Mouse (Mus musculus) embryonic facial prominence, embryonic 10.5 days (tissue): Measurements from ENCODE around the gene Sprtn. TPM values are rescaled to one million over a fixed set of nuclear protein-coding genes. Genes with fewer than 3 reads are reported as not detected.

Source experiments
- DNase-seq: peaks from one replicate; pipeline ENCODE4 v3.0.0-alpha.2; 2017; ENCODE audit warnings: low spot score
- H3K27ac ChIP-seq: fragments of 300-500 bp; sonication (generic); replicated peaks from 2 replicates; pipeline ENCODE4 v1.5.1; 2016; ENCODE audit warnings: mild to moderate bottlenecking
- H3K27me3 ChIP-seq: fragments of 300-500 bp; sonication (generic); replicated peaks from 2 replicates; pipeline ENCODE4 v1.6.1; 2016; ENCODE audit warnings: low read depth, mild to moderate bottlenecking; ENCODE audit not compliant: poor library complexity, severe bottlenecking
- H3K36me3 ChIP-seq: fragments of 300-500 bp; sonication (generic); replicated peaks from 2 replicates; pipeline ENCODE4 v1.6.1; 2016; ENCODE audit warnings: mild to moderate bottlenecking, moderate library complexity
- H3K4me1 ChIP-seq: fragments of 300-500 bp; sonication (generic); 2 replicates; pipeline ENCODE4 v1.6.1; 2016
- H3K4me3 ChIP-seq: fragments of 300-500 bp; sonication (generic); 2 replicates; pipeline ENCODE4 v1.5.1; 2016; ENCODE audit warnings: mild to moderate bottlenecking, moderate library complexity
- H3K9me3 ChIP-seq: fragments of 300-500 bp; sonication (generic); 2 replicates; pipeline ENCODE4 v1.6.1; 2016; ENCODE audit warnings: mild to moderate bottlenecking
- WGBS: fragments of 180-500 bp; shearing (Covaris S2); methylation state at CpG from one replicate; pipeline ENCODE4 v1.1.7; 2016; 5-methylcytosine and 5-hydroxymethylcytosine counted together
- polyA plus RNA-seq: library from polyadenylated mRNA; unstranded; fragments of >200 nt; fragmentation: Nextera tagmentation; extraction: Ambion mirVana; gene quantifications from 2 replicates; pipeline ENCODE4 v1.2.1, GENCODE M21; 2016

The Sprtn gene
- polyA plus RNA-seq, result 9.5 and 10.3 TPM in 2 replicates

DNA sequence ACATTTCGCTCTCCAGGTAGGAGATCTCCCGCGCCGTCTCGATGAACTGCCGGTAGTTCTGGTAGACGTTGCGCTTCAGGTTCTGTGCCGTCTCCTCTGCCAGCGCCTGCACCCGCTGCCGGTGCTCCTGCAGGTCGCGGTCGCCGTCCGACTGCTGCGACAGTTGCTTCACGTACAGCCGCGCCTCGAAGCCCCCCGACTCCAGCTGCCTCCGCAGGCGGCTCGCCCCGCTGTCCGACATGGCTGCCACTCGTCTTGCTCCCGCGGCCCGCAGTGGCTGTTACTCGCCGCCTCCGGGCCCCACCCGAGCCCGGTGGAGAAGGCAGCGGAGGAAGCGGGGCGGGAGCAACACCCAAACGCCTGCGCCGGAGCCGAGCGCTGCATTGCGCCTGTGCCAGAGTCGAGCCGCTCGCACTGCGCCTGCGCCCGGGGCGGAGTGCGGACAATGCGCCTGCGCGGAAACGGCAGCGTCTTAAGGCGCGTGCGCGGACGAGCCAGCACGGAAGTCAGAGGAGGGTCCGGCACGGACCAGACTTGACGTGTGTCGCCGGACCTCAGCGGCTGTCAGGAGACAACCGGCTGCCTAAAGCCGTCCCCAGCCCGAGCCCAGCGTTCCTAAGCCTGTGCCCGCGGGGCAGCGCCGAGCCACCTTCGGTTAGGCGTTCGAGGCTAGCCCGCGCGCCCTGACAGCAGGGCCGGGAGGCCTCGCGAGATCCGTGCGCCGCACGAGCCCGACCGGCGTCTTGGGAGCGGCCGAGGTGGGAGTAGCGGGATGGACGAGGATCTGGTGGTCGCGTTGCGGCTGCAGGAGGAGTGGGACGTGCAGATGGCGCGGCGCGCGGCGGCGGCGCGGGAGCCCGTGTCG lies at the start of gene Sprtn, which contains the start of gene Exoc8:
Sprtn (plus strand) TSS at position 501 of the 865 bp plus-strand sequence.
Exoc8 (minus strand) TSS at position 320 of the 865 bp plus-strand sequence.
- H3K4me1 ChIP-seq, result peaks cover 39% of the 10 kb centered on the region
- peak within 1 kb of the TSS; percentile 86 for H3K27ac ChIP-seq
- DNase-seq, result peak; percentile 98
- peak within 1 kb of the TSS; percentile 98 for H3K4me3 ChIP-seq
- no peaks in the 10 kb centered on the region for H3K9me3 ChIP-seq
- H3K36me3 ChIP-seq, result peaks cover 57% of the 10 kb centered on the region
- H3K27me3 ChIP-seq, result no peaks in the 10 kb centered on the region
- WGBS, result under 1% methylated on average over 114 of the region's 114 CpGs

DNA sequence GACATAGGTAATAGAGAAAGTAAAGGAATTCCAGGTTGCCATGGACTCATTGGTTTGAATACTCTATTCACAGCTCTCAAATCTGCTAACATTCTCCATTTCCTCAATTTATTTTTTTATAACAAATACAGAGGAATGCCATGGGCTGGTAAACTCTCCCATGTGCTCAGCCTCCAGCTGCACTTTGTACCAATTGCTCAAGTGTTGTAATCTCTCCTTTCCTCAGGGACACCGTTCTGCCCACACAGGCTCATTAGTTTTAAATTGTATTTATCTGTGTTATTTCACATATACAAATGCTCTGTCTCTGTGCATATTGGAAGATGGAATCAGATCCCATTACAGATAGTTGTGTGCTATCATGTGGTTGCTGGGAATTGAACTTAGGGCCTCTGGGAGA lies 44.2 kb upstream of the Sprtn start:
- H3K36me3 ChIP-seq, result peaks cover 63% of the 10 kb centered on the region
- H3K4me3 ChIP-seq, result no peak overlapping the region
- WGBS, result 92% methylated on average over 1 of the region's 1 CpGs
- no peaks in the 10 kb centered on the region for H3K27me3 ChIP-seq
- H3K27ac ChIP-seq, result no peak overlapping the region
- no peaks in the 10 kb centered on the region for H3K4me1 ChIP-seq
- H3K9me3 ChIP-seq, result peaks cover 24% of the 10 kb centered on the region
- DNase-seq, result no peak

DNA sequence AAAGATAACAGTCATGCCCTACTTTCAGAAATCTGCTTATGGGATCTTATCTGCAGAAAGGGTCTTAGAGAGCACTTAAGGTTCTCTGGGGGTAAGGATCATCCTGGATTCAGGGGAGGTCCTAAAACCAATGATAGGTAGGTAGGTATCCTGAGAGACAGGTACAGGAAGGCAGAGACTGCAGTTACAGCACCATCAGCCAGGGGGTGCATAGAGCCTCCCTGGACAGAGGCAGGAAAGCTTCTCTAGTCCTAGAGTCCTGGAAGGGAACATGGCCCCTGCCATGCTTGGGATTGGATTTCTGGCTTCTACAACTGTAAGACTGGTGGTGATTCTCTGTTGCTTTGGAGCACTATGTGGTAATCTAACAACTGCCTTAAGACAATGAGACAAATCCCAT lies 38.2 kb upstream of the Sprtn start:
- peaks cover 11% of the 10 kb centered on the region; the same call in 1 of the 2 replicates for H3K9me3 ChIP-seq
- no peak for DNase-seq
- H3K4me1 ChIP-seq, result peaks cover 17% of the 10 kb centered on the region
- H3K27me3 ChIP-seq, result no peaks in the 10 kb centered on the region
- peaks cover 70% of the 10 kb centered on the region for H3K36me3 ChIP-seq
- H3K4me3 ChIP-seq, result no peak overlapping the region
- H3K27ac ChIP-seq, result no peak overlapping the region

DNA sequence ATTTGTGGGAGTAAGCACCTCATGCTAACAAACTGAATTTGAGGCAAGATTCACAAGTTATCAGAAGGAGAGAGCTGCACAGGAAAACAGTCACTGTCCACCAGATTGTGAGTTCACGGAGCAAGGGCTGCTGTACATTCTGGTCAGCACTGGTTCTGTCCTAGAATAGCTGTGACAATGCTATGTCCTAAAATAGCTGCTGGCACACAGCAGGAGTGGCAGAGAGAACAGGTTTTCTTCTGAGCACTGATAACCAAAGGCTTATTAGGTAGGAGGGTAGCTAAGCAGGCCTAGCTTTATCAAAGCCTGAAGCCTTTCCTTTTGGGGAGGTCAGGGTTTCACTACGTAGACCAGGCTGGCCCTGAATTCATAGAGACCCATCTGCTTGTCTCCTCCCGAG lies 37.5 kb upstream of the Sprtn start:
- H3K4me3 ChIP-seq, result no peak overlapping the region
- H3K36me3 ChIP-seq, result peaks cover 64% of the 10 kb centered on the region
- no peak overlapping the region for H3K27ac ChIP-seq
- 95% methylated on average over 3 of the region's 3 CpGs for WGBS
- peaks cover 17% of the 10 kb centered on the region for H3K4me1 ChIP-seq
- no peaks in the 10 kb centered on the region for H3K27me3 ChIP-seq
- no peak for DNase-seq
- H3K9me3 ChIP-seq, result peaks cover 10% of the 10 kb centered on the region; the same call in 1 of the 2 replicates

DNA sequence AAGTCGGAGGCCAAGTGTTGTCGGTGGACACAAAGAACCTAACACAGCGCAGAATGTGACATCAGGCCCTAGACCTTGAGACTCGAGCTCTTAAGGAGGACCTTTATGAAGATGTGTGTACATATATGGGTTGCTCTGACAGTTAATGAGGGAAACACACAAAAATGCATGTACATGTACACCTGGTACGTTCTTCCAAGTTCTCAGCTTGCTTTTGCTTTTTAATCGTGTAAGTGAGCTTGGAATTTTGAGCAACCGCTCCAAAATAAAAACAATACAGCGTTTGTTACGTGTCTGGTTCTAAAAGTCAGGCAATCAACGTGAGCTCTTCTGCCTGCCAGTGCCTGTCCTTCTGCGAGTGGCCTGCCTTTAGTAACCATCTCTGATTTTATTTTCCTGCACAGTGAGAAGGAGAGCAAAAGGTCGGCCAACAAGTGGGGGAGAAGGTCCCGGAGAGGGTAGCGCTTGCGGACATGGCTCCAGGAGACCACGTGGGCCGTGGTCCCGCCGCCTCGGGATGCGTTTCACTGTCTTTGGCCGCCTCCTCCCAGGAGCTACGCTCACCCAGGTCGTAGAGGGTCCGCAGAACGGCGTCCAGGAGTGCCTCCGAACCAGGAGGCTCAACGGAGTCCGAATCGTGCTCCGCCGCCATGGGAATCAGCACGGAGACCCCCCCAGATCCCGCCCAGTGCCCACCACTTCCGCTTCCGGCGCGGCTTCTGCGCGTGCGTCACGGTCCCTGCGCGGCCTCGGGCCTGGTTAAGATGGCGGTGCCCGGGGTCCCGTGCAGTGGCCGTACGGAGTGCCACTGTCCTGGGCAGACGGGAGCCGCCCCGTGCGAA lies 35.1 kb upstream of the Sprtn start, which contains the start of the genes Gnpat and 2810004N23Rik:
Gnpat (plus strand) TSS at position 713 of the 842 bp plus-strand sequence.
2810004N23Rik (minus strand) TSS at position 800 of the 842 bp plus-strand sequence.
- Histone ChIP-seq H3K4me1 (peaks cover 17% of the 10 kb centered on the region), H3K9me3 (no peaks in the 10 kb centered on the region), H3K4me3 (peak within 1 kb of the TSS; percentile 91), H3K36me3 (peaks cover 59% of the 10 kb centered on the region), H3K27ac (peak within 1 kb of the TSS; percentile 98), H3K27me3 (no peaks in the 10 kb centered on the region)
- 2% methylated on average over 55 of the region's 55 CpGs for whole genome bisulfite sequencing
- DNase-seq, result peak; percentile 97

DNA sequence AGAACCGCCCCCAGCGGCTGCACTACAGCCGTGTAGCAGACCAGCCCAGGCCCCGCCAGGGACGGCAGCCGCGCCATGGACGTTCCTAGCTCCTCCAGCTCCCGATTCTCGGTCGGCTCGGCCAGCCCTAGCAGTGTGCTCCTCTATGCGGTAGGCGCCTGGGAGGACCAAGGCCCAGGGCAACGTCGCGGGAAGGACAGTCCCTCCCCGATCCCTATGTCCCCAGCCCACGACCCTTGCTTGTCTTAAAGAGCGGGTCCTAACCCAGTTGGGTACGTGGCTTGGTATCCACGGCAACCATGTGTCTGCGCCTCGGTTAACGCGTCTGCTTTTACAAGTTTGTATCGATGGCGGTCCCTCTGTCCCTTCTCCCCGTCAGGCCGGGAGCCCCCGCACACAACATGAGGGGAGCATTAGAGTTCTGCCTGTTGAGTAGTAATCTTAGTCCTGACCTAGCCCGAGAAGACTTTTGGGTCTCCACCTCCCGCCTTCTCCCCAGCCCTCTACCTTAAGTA lies 34.5 kb upstream of the Sprtn start:
- under 1% methylated on average over 33 of the region's 33 CpGs for WGBS
- Histone ChIP-seq H3K27ac (peak overlapping the region; percentile 98), H3K4me3 (peak overlapping the region; percentile 91), H3K27me3 (no peaks in the 10 kb centered on the region), H3K9me3 (no peaks in the 10 kb centered on the region), H3K36me3 (peaks cover 52% of the 10 kb centered on the region), H3K4me1 (peaks cover 17% of the 10 kb centered on the region)
- no peak for DNase-seq

DNA sequence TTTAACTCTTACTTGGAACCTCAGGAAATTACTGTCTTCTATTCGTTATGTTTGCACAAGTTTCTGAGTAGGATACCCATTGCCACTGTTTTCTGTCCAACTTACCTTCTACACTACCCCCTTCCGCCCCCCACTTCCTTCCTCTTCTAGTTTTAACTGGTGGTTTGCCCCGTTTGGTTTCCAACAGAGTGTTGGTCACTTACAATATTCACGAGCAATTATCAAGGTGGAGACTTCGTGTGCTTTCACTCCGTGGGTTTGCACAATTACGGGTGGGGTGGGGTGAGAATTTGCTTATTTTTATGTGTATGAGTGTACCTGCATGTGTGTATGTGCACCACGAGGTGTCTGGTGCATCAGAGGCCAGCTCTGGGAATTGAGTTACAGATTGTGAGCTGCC lies 34.0 kb upstream of the Sprtn start:
- WGBS, result 20% methylated on average over 8 of the region's 8 CpGs
- no peaks in the 10 kb centered on the region for H3K9me3 ChIP-seq
- DNase-seq, result peak; percentile 19
- H3K36me3 ChIP-seq, result peaks cover 51% of the 10 kb centered on the region
- peak overlapping the region; percentile 98 for H3K27ac ChIP-seq
- peaks cover 17% of the 10 kb centered on the region for H3K4me1 ChIP-seq
- H3K4me3 ChIP-seq, result peak overlapping the region; percentile 91
- no peaks in the 10 kb centered on the region for H3K27me3 ChIP-seq

DNA sequence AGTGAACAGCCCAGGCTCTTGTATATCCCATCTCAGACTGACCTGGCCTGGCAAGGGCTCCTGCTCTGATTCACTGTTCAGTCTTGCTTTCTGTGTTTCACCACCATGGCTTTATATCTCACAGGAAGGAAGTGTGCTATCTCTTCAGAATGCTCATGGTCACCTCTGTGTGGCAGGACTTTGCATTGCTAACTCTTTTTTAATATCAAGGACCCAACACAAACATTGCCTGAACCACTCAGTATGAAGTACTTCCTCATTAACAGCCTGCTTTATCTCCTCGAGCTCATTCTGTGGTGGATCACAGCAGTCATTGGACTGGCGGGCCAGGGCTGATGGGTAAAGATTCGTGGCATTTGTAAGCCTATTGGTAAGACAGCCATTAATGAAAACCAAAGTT lies 31.0 kb upstream of the Sprtn start:
- 88% methylated on average over 3 of the region's 3 CpGs for WGBS
- peaks cover 40% of the 10 kb centered on the region for H3K36me3 ChIP-seq
- no peak overlapping the region for H3K27ac ChIP-seq
- H3K9me3 ChIP-seq, result no peaks in the 10 kb centered on the region
- no peaks in the 10 kb centered on the region for H3K27me3 ChIP-seq
- H3K4me3 ChIP-seq, result no peak overlapping the region
- H3K4me1 ChIP-seq, result peaks cover 13% of the 10 kb centered on the region
- DNase-seq, result no peak

DNA sequence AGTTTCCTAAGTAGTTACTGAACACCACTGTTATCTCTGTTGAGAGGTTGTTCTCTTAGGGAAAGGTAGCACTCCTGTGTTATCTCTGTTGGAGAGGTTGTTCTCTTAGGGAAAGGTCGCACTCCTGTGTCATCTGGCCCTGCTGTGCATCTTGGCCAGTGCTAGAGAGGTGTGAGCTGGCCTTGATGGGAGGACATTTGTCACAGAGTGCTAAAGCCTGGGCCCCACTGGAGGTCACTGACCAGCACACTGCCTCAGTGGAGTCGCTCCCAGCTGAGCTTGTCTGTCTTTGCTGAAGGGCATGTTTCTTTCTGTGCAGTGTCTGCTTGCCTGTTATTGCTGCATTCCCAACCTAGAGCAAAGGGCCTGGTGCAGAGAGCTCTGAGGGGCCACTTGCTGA lies 30.6 kb upstream of the Sprtn start:
- Histone ChIP-seq H3K4me1 (peaks cover 8% of the 10 kb centered on the region), H3K9me3 (no peaks in the 10 kb centered on the region), H3K4me3 (no peak overlapping the region), H3K36me3 (peaks cover 44% of the 10 kb centered on the region), H3K27ac (no peak overlapping the region), H3K27me3 (no peaks in the 10 kb centered on the region)
- no peak for DNase-seq
- 83% methylated on average over 2 of the region's 2 CpGs for WGBS

DNA sequence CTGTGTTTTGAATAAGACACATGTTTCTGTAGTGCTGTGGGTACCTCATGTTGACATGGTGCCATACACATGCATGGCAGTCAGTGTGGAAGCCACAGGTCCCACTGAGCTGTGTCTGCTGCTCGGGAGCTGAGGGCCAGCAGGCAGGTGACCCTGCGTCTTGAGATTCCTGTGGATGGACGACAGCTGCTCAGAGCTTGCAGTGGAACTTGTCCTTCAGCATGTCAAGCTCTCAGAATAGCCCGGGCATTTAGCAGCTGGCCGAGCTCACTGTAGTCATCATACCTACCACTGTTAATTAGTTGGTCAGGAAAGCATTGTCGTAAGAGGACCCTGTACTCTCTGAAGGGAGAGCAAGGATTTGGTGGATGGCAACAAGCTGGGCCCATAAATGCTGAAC lies 28.0 kb upstream of the Sprtn start:
- 90% methylated on average over 6 of the region's 6 CpGs for WGBS
- Histone ChIP-seq H3K36me3 (peaks cover 70% of the 10 kb centered on the region), H3K4me1 (no peaks in the 10 kb centered on the region), H3K27me3 (no peaks in the 10 kb centered on the region), H3K9me3 (no peaks in the 10 kb centered on the region), H3K4me3 (no peak overlapping the region), H3K27ac (no peak overlapping the region)
- no peak for DNase-seq

DNA sequence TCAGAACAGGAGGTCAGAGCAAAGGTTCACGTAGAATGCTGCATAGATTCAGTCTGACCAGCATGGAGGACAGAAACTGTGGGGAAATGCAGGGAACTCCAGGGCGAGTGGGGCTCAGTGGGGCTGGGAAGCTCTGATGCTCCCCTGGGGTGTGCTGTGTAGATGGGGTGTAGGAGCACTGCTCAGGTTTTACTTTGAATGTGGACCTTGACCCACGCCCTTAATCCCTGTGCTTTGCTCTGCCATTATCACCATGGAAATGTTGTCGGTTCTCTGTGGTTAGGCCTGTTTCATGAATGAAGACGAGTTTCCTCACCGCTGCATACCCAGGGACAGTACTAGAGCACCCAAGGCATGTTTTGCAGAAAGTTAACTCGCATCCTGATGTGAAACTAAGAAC lies 26.2 kb upstream of the Sprtn start:
- Histone ChIP-seq H3K4me3 (no peak overlapping the region), H3K27me3 (no peaks in the 10 kb centered on the region), H3K27ac (no peak overlapping the region), H3K9me3 (no peaks in the 10 kb centered on the region), H3K36me3 (peaks cover 77% of the 10 kb centered on the region), H3K4me1 (no peaks in the 10 kb centered on the region)
- 93% methylated on average over 7 of the region's 7 CpGs for WGBS
- no peak for DNase-seq

DNA sequence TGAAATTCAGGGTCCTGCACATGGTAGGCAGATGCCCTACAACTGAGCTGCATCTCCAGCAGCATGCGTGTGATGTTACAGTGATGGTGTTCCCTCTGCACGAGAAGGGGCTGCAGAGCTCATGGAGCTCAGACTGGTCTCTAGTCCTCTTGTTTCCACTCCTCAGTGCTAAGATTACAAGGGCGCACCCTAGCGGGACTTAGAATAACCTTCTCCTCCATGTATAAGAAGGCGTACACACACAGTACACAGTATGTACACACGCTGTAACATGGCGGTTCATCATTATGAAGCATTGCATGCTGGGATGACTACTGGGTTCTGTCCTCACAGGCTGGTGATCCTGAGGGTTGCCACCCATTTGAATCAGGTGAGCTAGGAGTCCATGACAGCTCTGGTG lies 25.6 kb upstream of the Sprtn start:
- WGBS, result 94% methylated on average over 7 of the region's 7 CpGs
- peaks cover 78% of the 10 kb centered on the region for H3K36me3 ChIP-seq

More for the DNA sequence above, 25.6 kb upstream of the Sprtn start:
- Histone ChIP-seq H3K27ac (no peak overlapping the region), H3K27me3 (no peaks in the 10 kb centered on the region), H3K4me3 (no peak overlapping the region), H3K9me3 (no peaks in the 10 kb centered on the region), H3K4me1 (no peaks in the 10 kb centered on the region)
- no peak for DNase-seq
